Mouse (Mus musculus) liver, embryonic 14.5 days (tissue): ENCODE results near the gene Cd2ap. TPM values are rescaled to one million over a fixed set of nuclear protein-coding genes. Genes with fewer than 3 reads are reported as not detected.
A peak's percentile ranks its signal among the peaks of the same experiment; 100 is the strongest.
"Not testable (repeated sequence)": the region's sequence is repeated elsewhere in the genome, so short reads cannot be mapped to it uniquely, and the experiment has no call there.

Source experiments
- ATAC-seq: fragments of 200-750 bp; cut with Nextera tagmentation; 2 replicates; pipeline ENCODE4 v1.8.0; 2017; ENCODE audit warnings: moderate number of reproducible peaks, mild to moderate bottlenecking, moderate library complexity; ENCODE audit not compliant: insufficient read depth
- DNase-seq, 3 experiments: peaks; one replicate each; pipeline ENCODE4 v3.0.0-alpha.2; 2012 to 2013; ENCODE audit warnings: low read depth in 3 of 3, low spot score in 3 of 3
- H3K27ac ChIP-seq: fragments of 300-500 bp; sonication (generic); 2 replicates; pipeline ENCODE4 v1.5.1; 2014; ENCODE audit warnings: moderate library complexity, mild to moderate bottlenecking, control low read depth, inconsistent platforms
- H3K27me3 ChIP-seq: fragments of 300-500 bp; sonication (generic); 2 replicates; pipeline ENCODE4 v1.6.1; 2014; ENCODE audit warnings: mild to moderate bottlenecking, low read length, moderate library complexity; ENCODE audit not compliant: control insufficient read depth, insufficient read depth
- H3K36me3 ChIP-seq: fragments of 300-500 bp; sonication (generic); replicated peaks from 2 replicates; pipeline ENCODE4 v1.6.1; 2014; ENCODE audit warnings: low read depth; ENCODE audit not compliant: control insufficient read depth, insufficient read depth
- H3K4me1 ChIP-seq, 2 experiments: fragments of 200-500 bp in 1 of 2; fragments of 300-500 bp in 1 of 2; sonication (generic) in 1 of 2; replicated peaks; 2 replicates each; pipeline ENCODE4 v1.6.1; 2012 to 2014; ENCODE audit warnings: antibody characterized with exemption in 1 of 2, inconsistent platforms in 1 of 2, low read length in 1 of 2; ENCODE audit not compliant: control insufficient read depth in 2 of 2, insufficient read depth in 2 of 2
- H3K4me2 ChIP-seq: fragments of 300-500 bp; sonication (generic); 2 replicates; pipeline ENCODE4 v1.6.1; 2014; ENCODE audit warnings: low read depth, mild to moderate bottlenecking, control low read depth, moderate library complexity
- H3K4me3 ChIP-seq, 2 experiments: fragments of 200-500 bp in 1 of 2; fragments of 300-500 bp in 1 of 2; sonication (generic) in 1 of 2; 2 replicates each; pipeline ENCODE4 v1.5.1; 2012 to 2014; ENCODE audit warnings: low read depth in 2 of 2, low read length in 2 of 2, mild to moderate bottlenecking in 2 of 2, control low read depth in 1 of 2, inconsistent platforms in 1 of 2, moderate library complexity in 1 of 2; ENCODE audit not compliant: insufficient read depth in 1 of 2
- H3K9ac ChIP-seq: fragments of 300-500 bp; sonication (generic); replicated peaks from 2 replicates; pipeline ENCODE4 v1.6.1; 2014; ENCODE audit warnings: mild to moderate bottlenecking, control low read depth, moderate library complexity
- H3K9me3 ChIP-seq: fragments of 300-500 bp; sonication (generic); 2 replicates; pipeline ENCODE4 v1.6.1; 2016; ENCODE audit warnings: low read length, mixed read lengths; ENCODE audit not compliant: control insufficient read depth
- CTCF ChIP-seq: IDR thresholded peaks from 2 replicates; pipeline ENCODE4 v1.5.1; 2016; ENCODE audit warnings: antibody characterized with exemption, low read depth, control low read depth
- EP300 ChIP-seq: IDR thresholded peaks from 2 replicates; pipeline ENCODE4 v1.6.1; 2016; ENCODE audit warnings: antibody characterized with exemption, low read depth
- WGBS: fragments of 180-500 bp; shearing (Covaris S2); extraction: QIAGEN DNeasy Blood & Tissue Kit; methylation state at CpG from one replicate; pipeline ENCODE4 v1.1.7; 2014; ENCODE audit not compliant: insufficient replicate concordance; 5-methylcytosine and 5-hydroxymethylcytosine counted together
- polyA plus RNA-seq, 2 experiments: library from polyadenylated mRNA; depleted of rRNA in 1 of 2; stranded (reverse) in 1 of 2; unstranded in 1 of 2; fragments of >200 nt; fragmentation: Nextera tagmentation in 1 of 2; extraction: Ambion mirVana in 1 of 2; gene quantifications; 2 replicates each; pipeline versions ENCODE4 v1.2.1 to v1.2.3; 2012 to 2014

Gene Cd2ap
- polyA plus RNA-seq, 2 experiments = 8.3 to 8.6 TPM

GRCm38 (mm10) chr17:42910476-42910875, 34.0 kb upstream of the Cd2ap start:
- 56% methylated on average over 3 of the region's 3 CpGs for WGBS
- no peak overlapping the region for H3K27ac ChIP-seq
- no peak for ATAC-seq

GRCm38 (mm10) chr17:42909376-42909775, 32.9 kb upstream of the Cd2ap start:
- Histone ChIP-seq H3K9me3 (no peaks in the 10 kb centered on the region), H3K36me3 (no peaks in the 10 kb centered on the region), H3K27ac (no peak overlapping the region), H3K4me1 (peaks cover 0 to 11% of the 10 kb centered on the region in 2 experiments; a peak in 2 of 4 replicates), H3K4me2 (no peak overlapping the region), H3K27me3 (no peaks in the 10 kb centered on the region), H3K9ac (no peak overlapping the region), H3K4me3 (no peak overlapping the region)
- TF ChIP-seq CTCF (no peak), EP300 (no peak)
- peak; percentile 19; the same call in 1 of the 2 replicates for ATAC-seq
- WGBS = 52% methylated on average over 9 of the region's 9 CpGs
- no peak for DNase-seq

More at GRCm38 (mm10) chr17:42910476-42910875, 34.0 kb upstream of the Cd2ap start:
- Histone ChIP-seq H3K4me1 (peaks cover 0 to 11% of the 10 kb centered on the region in 2 experiments; a peak in 2 of 4 replicates), H3K4me2 (no peak overlapping the region), H3K9ac (no peak overlapping the region), H3K9me3 (no peaks in the 10 kb centered on the region), H3K36me3 (no peaks in the 10 kb centered on the region), H3K27me3 (no peaks in the 10 kb centered on the region), H3K4me3 (no peak overlapping the region)
- TF ChIP-seq EP300 = no peak
- no peak for TF ChIP-seq CTCF
- no peak for DNase-seq

GRCm38 (mm10) chr17:42908744-42909370, 32.4 kb upstream of the Cd2ap start:
- no peak overlapping the region for H3K27ac ChIP-seq
- peak; percentile 62 for ATAC-seq
- no peaks in the 10 kb centered on the region for H3K36me3 ChIP-seq
- TF ChIP-seq EP300 = no peak
- no peak for TF ChIP-seq CTCF
- no peaks in the 10 kb centered on the region for H3K27me3 ChIP-seq
- 55% methylated on average over 9 of the region's 9 CpGs for WGBS
- no peak overlapping the region for H3K9ac ChIP-seq
- no peak overlapping the region for H3K4me2 ChIP-seq
- peaks cover 0 to 11% of the 10 kb centered on the region in 2 experiments; a peak in 2 of 4 replicates for H3K4me1 ChIP-seq
- no peak for DNase-seq
- no peaks in the 10 kb centered on the region for H3K9me3 ChIP-seq
- no peak overlapping the region for H3K4me3 ChIP-seq

- Histone ChIP-seq H3K9me3 (no peaks in the 10 kb centered on the region), H3K27me3 (no peaks in the 10 kb centered on the region), H3K4me3 (no peak overlapping the region), H3K4me2 (no peak overlapping the region), H3K4me1 (peaks cover 0 to 11% of the 10 kb centered on the region in 2 experiments; a peak in 2 of 4 replicates), H3K36me3 (no peaks in the 10 kb centered on the region), H3K27ac (no peak overlapping the region), H3K9ac (no peak overlapping the region)
- WGBS = 59% methylated on average over 3 of the region's 3 CpGs
- TF ChIP-seq EP300 = no peak
- DNase-seq (no peak), ATAC-seq (no peak)
Measured at GRCm38 (mm10) chr17:42908136-42908535, 31.7 kb upstream of the Cd2ap start.

- not testable (repeated sequence) for H3K4me2 ChIP-seq, H3K9ac ChIP-seq, H3K27me3 ChIP-seq, H3K9me3 ChIP-seq, H3K36me3 ChIP-seq, ATAC-seq, H3K27ac ChIP-seq, H3K4me1 ChIP-seq, H3K4me3 ChIP-seq, DNase-seq
- 71% methylated on average over 1 of the region's 1 CpGs for WGBS
Measured at GRCm38 (mm10) chr17:42906456-42906855, 30.0 kb upstream of the Cd2ap start.
